Mouse (Mus musculus) lung, adult 2 months (tissue): ENCODE measurements around the gene Syde2.

Experiments used
- CTCF ChIP-seq: fragments of 200-500 bp; IDR thresholded peaks from 2 replicates; pipeline ENCODE4 v1.5.1; 2011; ENCODE audit warnings: mild to moderate bottlenecking, low read length, control low read depth; ENCODE audit not compliant: insufficient read depth
- POLR2A ChIP-seq: fragments of 200-500 bp; IDR thresholded peaks from 2 replicates; pipeline ENCODE4 v1.6.1; 2011; ENCODE audit warnings: low read depth, mild to moderate bottlenecking, control low read depth, low read length, borderline replicate concordance; ENCODE audit errors: extremely low read depth

- TF ChIP-seq CTCF: no peak
- TF ChIP-seq POLR2A: no peak
Observed at GRCm38 (mm10) chr3:146059356-146059926, 71.8 kb downstream of the Syde2 start.
